Mouse (Mus musculus) kidney, postnatal 36 days (tissue): ENCODE measurements at regions not wholly inside any gene's neighbourhood (a gene's known extent, or its start where the extent isn't known, plus 50 kb on each side); places are given as distances from the start of the nearest gene placed in this dataset.
"Not testable (repeated sequence)": the region's sequence is repeated elsewhere in the genome, so short reads cannot be mapped to it uniquely, and the experiment has no call there.

Source experiments
- DNase-seq, 2 experiments: peaks; one replicate each; pipeline ENCODE4 v3.0.0; 2021 to 2022; ENCODE audit warnings: mixed read lengths in 2 of 2

DNA sequence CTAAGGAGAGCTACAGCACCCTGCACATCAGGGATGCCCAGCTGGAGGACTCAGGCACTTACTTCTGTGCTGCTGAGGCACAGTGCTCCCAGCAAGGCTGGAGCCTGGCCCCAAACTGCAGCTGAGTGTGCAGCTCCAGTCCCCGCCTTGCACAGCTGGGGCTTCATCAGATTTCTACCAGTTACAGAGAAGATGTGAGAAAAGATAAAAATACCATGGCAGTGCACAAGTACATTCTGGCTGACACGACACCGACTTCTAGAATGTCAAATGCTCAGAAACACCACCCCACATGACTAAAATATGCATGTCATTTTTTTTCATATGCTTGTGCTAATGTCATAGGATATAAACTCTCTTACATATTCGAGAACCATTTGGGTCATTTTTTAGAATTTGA, 569.8 kb downstream of the Dad1 start:
- not testable (repeated sequence) for DNase-seq

DNA sequence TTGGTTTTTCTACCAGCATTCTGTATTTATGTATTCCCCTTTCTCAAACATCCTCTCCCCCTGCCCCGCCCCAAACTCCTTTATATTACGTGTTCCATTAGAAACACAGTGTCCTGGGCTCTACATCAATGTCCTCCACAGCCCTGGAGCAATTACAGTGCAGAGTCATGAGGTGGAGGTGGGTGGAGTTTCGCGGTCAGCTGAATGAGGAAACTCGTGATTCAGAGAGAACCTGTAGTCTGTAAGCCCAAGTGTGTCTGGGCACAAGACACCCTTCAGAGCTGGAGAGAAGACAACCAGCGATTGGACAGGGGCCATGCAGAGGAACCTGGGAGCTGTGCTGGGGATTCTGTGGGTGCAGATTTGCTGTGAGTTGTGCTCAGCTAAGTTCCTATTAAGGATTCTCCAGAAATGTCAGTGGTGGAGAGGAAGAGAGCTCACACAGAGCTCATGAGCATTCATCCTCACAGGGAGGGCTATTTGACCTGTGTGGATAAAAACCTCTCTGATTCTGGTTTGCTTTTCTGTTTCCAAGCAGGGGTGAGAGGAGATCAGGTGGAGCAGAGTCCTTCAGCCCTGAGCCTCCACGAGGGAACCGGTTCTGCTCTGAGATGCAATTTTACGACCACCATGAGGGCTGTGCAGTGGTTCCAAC, 570.4 kb downstream of the Dad1 start:
- DNase-seq, result not testable (repeated sequence)

DNA sequence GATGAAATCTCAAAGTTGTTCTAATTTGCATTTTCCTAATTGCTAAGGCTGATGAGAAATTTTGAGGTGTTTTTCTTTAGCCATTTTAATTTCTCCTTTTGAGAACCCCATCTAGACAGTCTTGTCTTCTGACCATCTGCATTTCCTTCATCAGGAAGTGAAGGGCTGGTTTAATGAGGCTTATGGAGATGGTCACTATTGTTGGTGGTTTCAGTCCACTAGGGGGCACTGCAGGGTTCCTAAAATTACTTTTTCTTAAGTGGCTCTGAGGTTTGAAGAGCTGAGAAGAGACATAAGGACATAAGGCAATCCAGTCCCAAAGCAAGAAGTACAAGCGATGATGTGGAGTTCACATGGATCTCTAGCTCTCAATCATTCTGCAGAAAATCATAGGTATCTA, 571.2 kb downstream of the Dad1 start:
- DNase-seq, result not testable (repeated sequence)

DNA sequence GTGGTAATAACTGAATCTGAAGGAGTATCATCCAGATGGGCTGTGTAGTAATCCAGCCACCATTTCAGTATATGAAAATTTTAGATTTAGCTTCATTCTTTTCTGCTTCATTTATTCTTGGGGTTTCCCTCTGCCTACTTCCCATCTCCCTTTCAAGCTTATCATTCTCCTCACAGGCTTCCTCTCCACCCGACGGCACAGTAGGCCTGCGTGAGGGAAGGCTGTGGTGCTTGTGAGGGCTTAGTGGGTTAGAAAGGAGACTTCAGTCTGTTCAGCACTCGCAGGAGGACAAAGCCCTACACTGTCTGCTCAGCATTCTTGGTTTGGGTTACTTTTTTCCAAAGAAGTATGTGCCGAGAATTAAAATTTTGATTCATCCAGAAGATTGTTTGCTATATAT, 572.6 kb downstream of the Dad1 start:
- DNase-seq, result not testable (repeated sequence)

DNA sequence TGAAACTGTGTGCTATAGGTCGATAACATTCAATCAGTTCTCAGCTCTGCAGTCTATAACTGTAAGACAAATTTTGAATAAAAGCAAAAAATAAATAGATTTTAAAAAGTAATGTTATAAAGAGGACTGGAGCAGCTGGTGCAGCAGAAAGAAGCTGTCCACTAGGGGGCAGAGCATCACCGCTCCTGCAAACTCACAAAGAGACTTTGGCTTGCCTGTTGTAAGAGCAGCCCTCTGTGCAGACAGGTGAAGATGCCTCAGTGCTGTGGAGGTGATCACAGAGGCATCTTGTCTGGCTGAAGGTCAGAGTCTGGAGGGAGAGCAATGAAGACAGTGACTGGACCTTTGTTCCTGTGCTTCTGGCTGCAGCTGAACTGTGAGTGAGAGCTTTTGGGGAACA, 588.2 kb downstream of the Dad1 start:
- DNase-seq, result peak; percentile 6 to 50

DNA sequence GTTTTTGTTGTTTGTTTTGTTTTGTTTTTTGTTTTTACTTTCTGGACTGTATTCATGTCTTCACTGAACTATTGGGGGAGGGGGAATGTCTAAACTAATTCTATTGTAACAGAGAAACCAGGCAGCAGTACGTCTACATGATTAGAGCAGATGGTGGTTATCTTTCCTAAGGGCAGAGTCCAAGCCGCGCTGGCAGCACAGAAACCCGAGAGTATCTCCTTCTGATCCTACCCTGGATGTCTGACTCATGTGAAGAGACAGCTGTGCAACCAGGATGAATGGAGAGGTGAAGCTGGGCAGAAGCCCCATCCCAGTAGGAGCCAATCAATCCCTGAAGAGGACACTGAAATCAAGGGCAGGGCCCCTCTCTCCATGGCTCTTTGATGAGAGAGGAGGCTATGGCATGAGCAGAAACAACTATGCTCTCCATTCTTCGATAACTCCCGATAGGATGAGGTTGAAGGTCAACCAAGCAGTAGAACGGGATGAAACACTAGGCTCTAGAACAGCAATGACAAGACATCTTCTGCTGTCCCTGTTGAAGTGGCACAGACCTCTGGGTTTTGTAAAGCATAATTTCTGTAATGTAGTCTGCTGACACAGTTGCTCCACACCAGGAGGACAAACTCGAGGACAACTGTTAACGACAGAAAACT, 591.1 kb downstream of the Dad1 start:
- not testable (repeated sequence) for DNase-seq

DNA sequence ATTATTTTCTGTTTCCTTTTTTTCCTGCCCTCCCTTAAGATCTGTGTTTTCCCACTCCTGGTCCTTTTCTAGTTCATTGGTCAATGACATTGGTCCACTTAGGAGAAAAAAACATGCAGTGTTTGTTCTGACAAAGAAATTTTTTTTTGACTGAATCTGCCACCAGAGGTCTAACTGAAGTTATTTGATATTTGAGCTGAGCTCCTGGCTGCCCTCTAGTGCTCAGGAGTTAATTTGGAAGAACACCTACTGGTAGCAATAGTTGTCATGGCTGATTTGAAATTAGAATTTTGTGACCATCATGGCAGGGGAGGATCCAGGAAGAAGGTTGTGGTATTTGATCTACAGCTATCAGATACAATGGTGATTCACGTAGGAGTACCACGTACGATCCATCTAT, 599.2 kb downstream of the Dad1 start:
- DNase-seq, result not testable (repeated sequence)

DNA sequence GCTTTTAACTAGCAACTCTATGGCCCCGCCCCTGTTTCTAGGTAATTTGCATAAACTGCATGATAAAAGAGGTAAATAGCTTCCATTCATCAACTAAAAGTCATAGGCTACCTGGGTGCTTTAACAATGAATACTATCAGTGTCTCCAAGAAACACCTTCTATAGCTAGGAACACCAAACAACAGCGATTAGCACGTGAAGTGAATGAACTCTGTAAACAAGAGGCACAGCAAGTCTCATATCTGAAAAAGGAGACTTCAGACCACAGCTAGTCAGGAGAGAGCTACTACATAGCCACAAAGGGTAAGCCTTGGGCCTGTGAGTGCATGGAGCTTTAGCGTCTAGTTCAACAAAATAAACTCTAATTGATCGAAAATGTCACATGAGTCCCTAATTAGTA, 602.8 kb downstream of the Dad1 start:
- not testable (repeated sequence) for DNase-seq

DNA sequence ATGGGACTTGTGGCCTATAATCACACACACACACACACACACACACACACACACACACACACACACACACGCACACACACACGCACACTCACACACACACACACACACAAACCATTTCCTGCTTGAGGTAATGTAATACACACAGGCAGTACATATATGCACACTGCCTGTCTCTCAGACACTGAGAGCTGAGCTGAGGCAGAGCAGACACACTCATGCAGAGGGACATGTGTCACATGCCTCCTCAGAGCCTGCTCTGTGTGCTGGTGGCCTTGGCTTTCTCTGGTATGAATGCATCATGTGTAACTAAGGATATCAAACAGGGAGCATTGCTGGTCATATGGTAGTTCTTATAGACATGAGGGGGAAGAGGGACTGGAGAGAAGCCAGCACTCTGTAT, 604.7 kb downstream of the Dad1 start:
- DNase-seq, result not testable (repeated sequence)

DNA sequence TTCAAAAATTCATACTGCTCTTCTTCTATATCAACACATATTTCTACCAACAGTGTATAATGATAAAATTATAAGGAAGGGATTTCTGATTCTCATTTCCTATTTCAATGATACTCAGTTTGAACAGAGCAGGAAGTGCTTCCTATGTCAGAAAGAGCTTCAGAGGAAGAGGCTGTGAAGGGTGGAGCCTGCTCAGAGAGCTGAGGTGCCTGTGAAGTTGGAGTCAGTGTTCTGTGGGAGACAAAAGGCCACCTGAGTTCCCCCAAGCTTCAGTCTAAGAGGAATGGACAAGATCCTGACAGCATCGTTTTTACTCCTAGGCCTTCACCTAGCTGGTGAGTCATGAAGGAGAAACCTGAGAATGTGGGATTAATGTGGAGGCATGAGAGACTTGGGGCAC, 613.5 kb downstream of the Dad1 start:
- not testable (repeated sequence) for DNase-seq

DNA sequence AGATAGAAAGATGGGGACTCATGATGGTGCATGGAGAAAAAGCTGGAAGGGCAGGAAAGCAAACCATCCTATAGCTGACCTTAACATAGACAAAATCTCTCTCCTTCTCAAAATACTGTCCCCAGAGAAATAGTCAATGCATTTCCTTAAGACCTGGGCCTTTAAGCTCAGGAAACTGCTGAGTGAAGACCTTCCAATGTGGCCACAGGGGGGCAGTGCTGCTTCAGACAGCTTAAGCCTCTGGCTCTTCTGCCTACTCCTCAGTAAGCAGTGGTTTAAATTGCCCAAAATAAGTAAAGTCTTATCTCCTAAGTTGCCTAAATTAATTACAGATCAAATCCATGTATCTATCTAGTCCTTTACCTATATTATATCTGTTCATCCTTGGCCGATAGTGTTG, 616.2 kb downstream of the Dad1 start:
- peak; percentile 9 to 64 for DNase-seq

DNA sequence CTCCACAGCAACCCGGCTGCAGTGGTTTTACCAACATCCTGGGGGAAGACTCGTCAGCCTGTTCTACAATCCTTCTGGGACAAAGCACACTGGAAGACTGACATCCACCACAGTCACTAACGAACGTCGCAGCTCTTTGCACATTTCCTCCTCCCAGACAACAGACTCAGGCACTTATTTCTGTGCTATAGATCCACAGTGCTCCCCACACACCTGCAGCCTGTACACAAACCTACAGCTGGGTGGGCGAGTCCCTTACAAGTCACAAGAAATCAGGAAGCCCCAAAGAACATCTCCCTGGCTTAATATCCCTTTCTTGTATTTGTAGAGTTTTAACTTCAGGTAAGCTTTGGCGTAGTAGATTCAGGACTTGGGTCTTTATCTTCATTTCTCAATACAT, 618.7 kb downstream of the Dad1 start:
- DNase-seq, result not testable (repeated sequence)

DNA sequence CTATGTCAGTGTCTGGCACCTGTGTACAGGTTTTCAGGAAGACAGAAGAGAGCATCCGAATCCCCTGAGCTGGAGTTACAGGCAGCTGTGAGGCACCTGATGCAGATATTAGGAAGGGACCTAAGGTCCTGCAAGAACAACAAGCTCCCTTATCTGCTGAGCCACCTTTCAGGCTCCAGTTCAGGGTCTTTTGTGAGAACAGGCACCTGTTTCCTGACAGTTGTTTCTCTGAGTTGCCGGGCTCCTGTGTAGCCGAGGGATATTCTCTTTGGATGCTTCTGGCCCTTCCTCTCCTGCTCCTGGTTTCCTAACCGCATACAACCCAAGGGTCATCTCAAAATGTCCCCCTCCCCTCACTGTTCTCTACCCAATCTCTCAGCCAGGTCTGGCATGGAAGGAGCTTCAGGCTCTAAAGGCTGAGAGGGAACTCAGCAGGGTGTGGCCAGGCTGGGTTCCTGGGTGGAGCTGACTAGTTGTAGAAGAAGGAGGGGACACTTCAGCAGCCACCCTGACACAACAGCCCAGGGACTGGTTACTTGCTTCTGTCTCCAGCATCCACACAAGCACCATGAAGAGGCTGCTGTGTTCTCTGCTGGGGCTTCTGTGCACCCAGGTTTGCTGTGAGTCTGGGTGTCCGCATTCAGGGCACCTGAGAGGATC, 619.5 kb downstream of the Dad1 start:
- DNase-seq, result not testable (repeated sequence)

DNA sequence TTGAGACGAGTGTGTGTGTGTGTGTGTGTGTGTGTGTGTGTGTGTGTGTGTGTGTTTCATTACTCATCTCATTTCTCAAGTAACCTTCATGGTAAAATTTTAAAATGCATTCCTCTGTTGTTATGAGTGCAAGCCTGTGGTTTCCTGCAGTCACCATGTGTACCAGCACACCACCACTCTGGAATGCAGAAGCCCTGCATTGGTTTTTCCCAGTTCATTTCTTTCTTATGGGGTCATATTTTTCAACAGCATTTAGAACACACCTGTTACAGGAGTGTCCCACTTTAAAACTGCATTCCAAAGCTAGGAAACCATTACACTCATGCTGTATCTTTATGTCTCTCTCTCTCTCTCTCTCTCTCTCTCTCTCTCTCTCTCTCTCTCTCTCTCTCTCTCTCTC, 620.2 kb downstream of the Dad1 start:
- not testable (repeated sequence) for DNase-seq

DNA sequence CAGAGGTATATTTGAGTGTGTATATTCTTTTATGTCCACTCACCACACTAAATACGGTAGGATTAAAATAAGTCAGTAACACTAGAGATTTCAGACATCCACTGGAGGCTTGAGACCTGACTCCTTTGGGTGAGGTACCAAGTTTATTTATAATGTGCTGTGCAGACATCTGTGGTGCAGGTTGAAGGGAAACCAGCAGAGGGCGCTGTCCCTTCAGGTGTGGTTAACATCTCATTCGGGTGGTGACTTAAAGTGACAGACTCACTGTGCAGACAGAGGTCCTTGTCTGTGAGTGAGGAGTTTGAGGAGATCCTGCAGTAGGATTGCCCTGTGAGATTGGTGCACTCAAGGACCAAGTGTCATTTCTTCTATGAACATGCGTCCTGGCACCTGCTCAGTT, 632.5 kb downstream of the Dad1 start:
- DNase-seq, result not testable (repeated sequence)

DNA sequence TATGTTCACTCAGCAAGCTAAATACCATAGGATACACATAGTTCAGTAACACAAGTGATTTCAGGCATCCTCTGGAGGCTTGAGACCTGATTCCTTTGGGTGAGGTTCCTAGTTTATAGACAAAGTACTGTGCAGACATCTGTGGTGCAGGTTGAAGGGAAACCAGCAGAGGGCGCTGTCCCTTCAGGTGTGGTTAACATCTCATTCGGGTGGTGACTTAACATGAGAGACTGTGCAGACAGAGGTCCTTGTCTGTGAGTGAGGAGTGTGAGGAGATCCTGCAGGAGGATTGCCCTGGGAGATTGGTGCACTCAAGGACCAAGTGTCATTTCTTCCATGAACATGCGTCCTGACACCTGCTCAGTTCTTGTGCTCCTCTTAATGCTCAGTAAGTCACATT, 637.8 kb downstream of the Dad1 start:
- DNase-seq, result not testable (repeated sequence)

DNA sequence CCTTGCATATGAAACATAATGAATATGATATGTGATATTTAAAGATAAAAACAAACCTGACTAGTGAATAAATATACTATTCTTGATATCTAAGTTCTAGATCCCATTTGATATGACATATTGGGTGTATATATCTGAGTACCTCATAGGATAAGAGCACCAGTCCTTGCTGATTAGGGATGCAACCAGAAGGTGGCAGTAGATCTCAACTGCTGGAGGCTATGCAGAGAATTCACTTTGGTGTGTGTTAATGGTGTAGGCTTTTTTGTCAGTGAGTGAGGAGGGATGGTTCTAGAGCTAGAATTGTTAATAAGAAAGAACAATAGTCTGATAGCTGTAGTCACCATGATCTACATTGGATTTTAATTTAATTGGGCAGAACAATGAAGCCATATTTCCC, 639.6 kb downstream of the Dad1 start:
- peak; percentile 0 to 34 for DNase-seq

DNA sequence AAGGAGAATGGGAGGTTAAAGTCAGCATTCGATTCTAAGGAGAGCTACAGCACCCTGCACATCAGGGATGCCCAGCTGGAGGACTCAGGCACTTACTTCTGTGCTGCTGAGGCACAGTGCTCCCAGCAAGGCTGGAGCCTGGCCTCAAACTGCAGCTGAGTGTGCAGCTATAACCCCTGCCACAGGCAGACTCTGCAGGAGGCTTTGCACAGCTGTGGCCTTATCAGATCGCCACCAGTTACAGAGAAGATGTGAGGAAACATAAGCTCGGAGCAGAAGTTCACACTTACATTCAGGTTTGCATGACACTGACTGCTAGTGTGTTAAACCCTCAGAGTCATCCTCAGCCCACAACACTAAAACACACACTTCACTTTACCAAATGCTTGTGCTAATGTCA, 654.6 kb downstream of the Dad1 start:
- not testable (repeated sequence) for DNase-seq

DNA sequence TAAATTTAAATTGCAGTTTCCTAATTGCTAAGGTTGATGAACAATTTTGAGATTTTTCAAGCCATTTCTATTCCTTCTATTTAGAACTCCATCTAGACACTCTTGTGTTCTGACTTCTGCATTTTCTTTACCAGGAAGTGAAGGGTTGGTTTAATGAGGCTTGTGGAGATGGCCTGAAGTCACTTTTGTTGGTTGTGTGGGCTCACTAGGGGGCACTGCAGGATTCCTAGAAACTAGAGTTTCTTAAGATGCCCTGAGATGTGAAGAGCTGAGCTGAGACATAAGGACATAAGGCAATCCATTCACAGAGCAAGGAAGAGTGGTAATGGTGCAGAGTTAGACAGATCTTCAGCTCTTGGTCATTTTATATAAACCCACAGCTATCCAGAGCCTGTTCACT, 656.6 kb downstream of the Dad1 start:
- not testable (repeated sequence) for DNase-seq

DNA sequence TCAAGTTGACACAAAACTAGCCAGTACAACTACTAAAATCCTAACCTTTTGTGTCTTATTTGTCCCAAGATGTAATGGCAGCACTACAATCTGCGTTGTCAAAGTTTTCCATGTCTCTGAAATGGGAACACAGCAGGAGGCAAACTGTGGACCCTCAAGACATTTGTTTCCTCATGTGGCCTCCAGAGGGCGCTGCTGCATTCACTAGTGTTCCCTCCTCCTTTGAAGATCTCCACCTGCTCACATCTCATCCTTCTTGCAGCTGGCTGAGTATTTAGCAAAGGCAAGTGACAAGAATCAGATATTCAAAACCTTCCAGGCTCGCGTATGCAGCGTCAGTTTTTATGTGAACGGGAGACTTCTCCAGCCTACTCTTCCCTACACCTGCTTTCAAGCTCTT, 663.3 kb downstream of the Dad1 start:
- DNase-seq, result peak in 1 of 2 experiments; percentile 8

DNA sequence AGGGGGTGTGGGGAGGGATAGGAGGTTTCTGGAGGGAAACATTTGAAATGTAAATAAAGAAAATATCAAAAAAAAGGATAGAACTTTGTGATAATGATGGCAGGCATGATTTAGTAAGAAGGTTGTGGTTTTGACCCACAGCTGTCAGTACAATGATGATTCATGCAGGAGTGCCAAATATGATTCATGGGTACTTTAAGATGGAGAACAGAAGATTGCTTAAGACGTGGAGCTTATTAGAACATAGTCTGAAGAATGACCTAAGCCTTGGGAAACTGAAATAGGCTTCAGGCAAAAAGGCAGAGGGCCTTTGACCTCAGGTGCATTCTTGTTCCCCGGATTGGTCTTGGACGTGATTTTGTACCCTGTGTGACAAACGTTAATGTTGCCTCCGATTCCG, 671.4 kb downstream of the Dad1 start:
- not testable (repeated sequence) for DNase-seq

DNA sequence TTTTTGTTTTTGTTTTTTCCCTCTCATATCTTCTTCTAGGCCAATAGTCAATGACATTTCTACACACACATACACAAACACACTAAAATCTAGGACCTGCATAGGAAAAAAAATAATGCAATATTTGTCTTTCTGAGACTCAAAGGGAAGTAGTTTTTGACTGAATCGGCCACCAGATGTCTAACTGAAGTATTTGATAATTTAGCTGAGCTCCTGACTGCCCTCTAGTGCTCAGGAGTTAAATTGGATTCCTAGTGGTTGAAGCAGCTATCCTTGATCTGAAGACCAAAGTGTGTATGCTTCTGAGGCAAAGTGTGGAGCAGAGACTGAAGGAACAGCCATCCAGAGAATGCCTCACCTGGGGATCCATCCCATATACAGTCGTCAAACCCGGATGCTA, 672.2 kb downstream of the Dad1 start:
- peak in 1 of 2 experiments; percentile 7 for DNase-seq

DNA sequence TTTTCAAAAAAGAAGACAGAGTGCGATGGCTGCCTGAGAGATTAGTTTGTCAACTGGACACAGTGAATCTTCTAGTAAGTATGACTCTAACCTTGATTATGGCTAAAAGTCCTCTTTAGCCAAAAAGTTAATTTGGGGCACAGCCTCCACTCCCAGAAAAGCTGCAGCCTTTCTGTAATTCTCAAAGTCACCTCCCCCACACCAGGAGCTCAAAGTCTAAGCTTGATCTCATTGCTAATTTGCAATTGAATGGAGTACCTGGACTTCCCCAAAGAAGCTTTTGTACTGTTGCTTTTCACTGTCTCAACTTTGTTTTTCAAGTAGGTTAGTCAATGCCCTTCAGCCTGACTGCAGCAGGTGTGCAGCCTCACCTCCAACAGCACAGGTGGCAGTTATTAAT, 677.0 kb downstream of the Dad1 start:
- not testable (repeated sequence) for DNase-seq

DNA sequence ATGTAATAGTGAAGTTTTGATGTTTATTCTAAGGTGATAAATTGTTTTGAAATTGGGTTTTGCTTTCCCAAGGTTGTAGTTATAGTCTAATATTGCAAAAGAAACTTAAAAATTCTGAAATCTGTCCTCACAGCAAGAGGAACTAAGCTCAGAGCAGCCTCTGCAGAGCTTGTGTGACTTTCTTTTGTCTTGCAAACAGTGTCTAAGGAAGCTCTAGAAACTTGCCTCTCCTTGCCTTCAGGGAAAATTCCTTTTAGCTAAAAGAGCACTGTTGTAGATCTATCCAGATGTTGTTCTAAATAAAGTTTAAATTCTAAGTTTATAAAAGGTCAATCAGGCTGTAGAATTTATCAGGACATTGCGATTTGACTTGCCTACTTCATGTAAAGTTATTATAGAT, 681.2 kb downstream of the Dad1 start:
- not testable (repeated sequence) for DNase-seq
